Mouse (Mus musculus) lung, adult 2 months (tissue): ENCODE measurements around the gene Zfp142.

Source experiments
- CTCF ChIP-seq: fragments of 200-500 bp; IDR thresholded peaks from 2 replicates; pipeline ENCODE4 v1.5.1; 2011; ENCODE audit warnings: mild to moderate bottlenecking, low read length, control low read depth; ENCODE audit not compliant: insufficient read depth
- POLR2A ChIP-seq: fragments of 200-500 bp; IDR thresholded peaks from 2 replicates; pipeline ENCODE4 v1.6.1; 2011; ENCODE audit warnings: low read depth, mild to moderate bottlenecking, control low read depth, low read length, borderline replicate concordance; ENCODE audit errors: extremely low read depth

- TF ChIP-seq POLR2A (no peak), CTCF (no peak)
Measured at GRCm38 (mm10) chr1:74624183-74624582, 36.1 kb upstream of the Zfp142 start.
